Mouse (Mus musculus) telencephalon, adult 2 months (tissue): ENCODE results near the gene Slc9b1.

ENCODE experiments used
- DNase-seq: peaks from one replicate; pipeline ENCODE4 v3.0.0-alpha.2; 2011; ENCODE audit warnings: low read depth, low spot score

Gene Slc9b1

GRCm38 (mm10) chr3:135379868-135380267 is 32.0 kb downstream of the Slc9b1 start:
- no peak for DNase-seq

- no peak for DNase-seq
Observed at GRCm38 (mm10) chr3:135393186-135393585, 45.4 kb downstream of the Slc9b1 start.

- DNase-seq, result no peak
Observed at GRCm38 (mm10) chr3:135395085-135395484, 47.3 kb downstream of the Slc9b1 start.

GRCm38 (mm10) chr3:135396081-135396480 is 48.3 kb downstream of the Slc9b1 start:
- DNase-seq, result no peak

- no peak for DNase-seq
Observed at GRCm38 (mm10) chr3:135397112-135397511, 49.3 kb downstream of the Slc9b1 start.

GRCm38 (mm10) chr3:135402201-135402658 is 54.4 kb downstream of the Slc9b1 start:
- peak; percentile 50 for DNase-seq

GRCm38 (mm10) chr3:135403211-135403610 is 55.4 kb downstream of the Slc9b1 start:
- peak; percentile 22 for DNase-seq

GRCm38 (mm10) chr3:135403856-135404255 is 56.0 kb downstream of the Slc9b1 start:
- DNase-seq, result no peak

GRCm38 (mm10) chr3:135404599-135404998 is 56.8 kb downstream of the Slc9b1 start:
- DNase-seq, result no peak

GRCm38 (mm10) chr3:135407351-135407750 is 59.5 kb downstream of the Slc9b1 start:
- DNase-seq, result no peak

- DNase-seq, result no peak
Observed at GRCm38 (mm10) chr3:135409219-135409618, 61.4 kb downstream of the Slc9b1 start.

- no peak for DNase-seq
Observed at GRCm38 (mm10) chr3:135411056-135411455, 63.2 kb downstream of the Slc9b1 start.

- no peak for DNase-seq
Observed at GRCm38 (mm10) chr3:135411824-135412223, 64.0 kb downstream of the Slc9b1 start.

- no peak for DNase-seq
Observed at GRCm38 (mm10) chr3:135417245-135417644, 69.4 kb downstream of the Slc9b1 start.

- DNase-seq, result no peak
Observed at GRCm38 (mm10) chr3:135417799-135418198, 70.0 kb downstream of the Slc9b1 start.

- DNase-seq, result no peak
Observed at GRCm38 (mm10) chr3:135420542-135421309, 72.9 kb downstream of the Slc9b1 start.

GRCm38 (mm10) chr3:135421310-135421594 is 73.4 kb downstream of the Slc9b1 start:
- DNase-seq, result no peak

- DNase-seq, result no peak
Observed at GRCm38 (mm10) chr3:135422232-135422855, 74.5 kb downstream of the Slc9b1 start.

GRCm38 (mm10) chr3:135422856-135423607 is 75.2 kb downstream of the Slc9b1 start:
- peak; percentile 72 for DNase-seq

GRCm38 (mm10) chr3:135423608-135424212 is 75.9 kb downstream of the Slc9b1 start, which contains the start of gene Cisd2:
Gene Cisd2, minus strand, starts transcription at chr3:135423925.
- no peak for DNase-seq

- no peak for DNase-seq
Observed at GRCm38 (mm10) chr3:135436901-135437616, 89.2 kb downstream of the Slc9b1 start.
